ENCODE assay signal across 13 mouse cellular contexts in the genomic region with DNA sequence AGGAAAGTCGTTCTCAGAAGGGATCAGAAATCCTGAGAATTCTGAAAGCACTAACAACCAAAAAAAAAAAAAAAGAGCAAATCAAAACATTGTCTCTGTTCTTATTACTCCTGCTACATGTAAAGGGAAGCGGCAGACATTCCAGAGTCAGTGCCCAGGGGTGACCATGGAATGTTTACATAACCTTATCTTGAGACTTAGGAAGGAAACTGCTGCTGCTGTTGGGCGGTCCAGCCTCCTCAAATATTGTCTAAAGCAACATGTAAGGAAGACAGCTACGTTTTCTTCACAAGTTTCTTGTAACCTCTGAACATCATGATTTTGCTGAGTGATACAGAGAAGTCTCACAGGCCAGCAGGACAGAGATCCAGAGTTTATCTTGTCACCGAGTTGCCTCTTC. TPM values are rescaled to one million over a fixed set of nuclear protein-coding genes. Genes with fewer than 3 reads are reported as not detected.
DNase-seq lines count a peak whose midpoint lies in the region; ATAC-seq and TF ChIP-seq lines count a peak whose summit lies in the region.
"Had no signal": no experiment of that assay in that cellular context is flagged by ENCODE, and none has a peak within 500 bp of the region (broad histone marks: within the 10 kb centered on the region; RNA-seq: fewer than 3 reads in every experiment).

No protein-coding gene starts in this region.

- no peaks in the 10 kb centered on the region for H3K9me3 ChIP-seq in neural tube, embryonic 15.5 days (replicated peaks)
- H3K9me3 ChIP-seq in heart, embryonic 12.5 days (replicated peaks) = no peaks in the 10 kb centered on the region
- H3K9me3 ChIP-seq in kidney, postnatal 0 days (replicated peaks; ENCODE audit: low read length) = no peaks in the 10 kb centered on the region
- no peaks in the 10 kb centered on the region for H3K9me3 ChIP-seq in neural tube, embryonic 11.5 days (ENCODE audit: control insufficient read depth, low read length)
- H3K9me3 ChIP-seq: forebrain, embryonic 13.5 days; liver, embryonic 13.5 days; neural tube, embryonic 13.5 days had no signal

- H3K4me3 ChIP-seq in neural tube, embryonic 15.5 days (replicated peaks) = no peak overlapping the region
- H3K4me3 ChIP-seq in heart, embryonic 12.5 days = no peak overlapping the region
- H3K4me3 ChIP-seq in kidney, postnatal 0 days (replicated peaks; ENCODE audit: low read depth, low read length) = no peak overlapping the region
- H3K4me3 ChIP-seq in neural tube, embryonic 11.5 days (ENCODE audit: low read depth, low read length) = no peak overlapping the region
- H3K4me3 ChIP-seq: forebrain, embryonic 13.5 days; liver, embryonic 13.5 days; neural tube, embryonic 13.5 days had no signal

- ATAC-seq in neural tube, embryonic 15.5 days (ENCODE audit: low FRiP score) = no peak
- peak; percentile 77 for ATAC-seq in heart, embryonic 12.5 days (ENCODE audit: insufficient number of reproducible peaks, low FRiP score)
- no peak for ATAC-seq in kidney, postnatal 0 days (replicated peaks; ENCODE audit: low FRiP score, low read depth)
- ATAC-seq in neural tube, embryonic 11.5 days (ENCODE audit: insufficient read depth, low FRiP score, low TSS enrichment) = no peak
- ATAC-seq in CD4-positive, CD25-positive, alpha-beta regulatory T cell, adult 4 months = no peak
- ATAC-seq in activated CD4-positive, CD25-positive, alpha-beta regulatory T cell, adult 4 months = no peak
- ATAC-seq: forebrain, embryonic 13.5 days had no signal

- H3K9ac ChIP-seq in neural tube, embryonic 15.5 days (replicated peaks) = no peak overlapping the region
- H3K9ac ChIP-seq in heart, embryonic 12.5 days = no peak overlapping the region
- no peak overlapping the region for H3K9ac ChIP-seq in kidney, postnatal 0 days (ENCODE audit: low read depth, low read length)
- H3K9ac ChIP-seq in neural tube, embryonic 11.5 days (ENCODE audit: low read length) = no peak overlapping the region
- H3K9ac ChIP-seq: forebrain, embryonic 13.5 days; liver, embryonic 13.5 days; neural tube, embryonic 13.5 days had no signal

- TF ChIP-seq CTCF in kidney, postnatal 0 days (IDR thresholded peaks at IDR 0.05; ENCODE audit: low read depth) = no peak

- DNase-seq in neural tube, embryonic 10.5 days (ENCODE audit: extremely low spot score, low spot score) = peak; percentile 19
- peak; percentile 76 for DNase-seq in kidney, postnatal 0 days (ENCODE audit: low spot score)
- peak; percentile 13 for DNase-seq in neural tube, embryonic 11.5 days (ENCODE audit: low spot score)
- no peak for DNase-seq in c-Kit-positive CD71-positive TER-119-positive erythroid progenitor cells, embryonic 14.5 days (ENCODE audit: low spot score)
- DNase-seq: liver, embryonic 13.5 days had no signal

- WGBS in neural tube, embryonic 15.5 days = 71% methylated on average over 5 of the region's 5 CpGs
- 6% methylated on average over 5 of the region's 5 CpGs for WGBS in heart, embryonic 12.5 days
- 10% methylated on average over 5 of the region's 5 CpGs for WGBS in kidney, postnatal 0 days
- 55% methylated on average over 5 of the region's 5 CpGs for WGBS in neural tube, embryonic 11.5 days

- no peaks in the 10 kb centered on the region for H3K27me3 ChIP-seq in neural tube, embryonic 15.5 days (replicated peaks)
- no peaks in the 10 kb centered on the region for H3K27me3 ChIP-seq in heart, embryonic 12.5 days (replicated peaks)
- no peaks in the 10 kb centered on the region for H3K27me3 ChIP-seq in kidney, postnatal 0 days (ENCODE audit: insufficient read depth, low read length)
- no peaks in the 10 kb centered on the region for H3K27me3 ChIP-seq in neural tube, embryonic 11.5 days (ENCODE audit: control insufficient read depth, insufficient read depth, low read length)
- H3K27me3 ChIP-seq: forebrain, embryonic 13.5 days; liver, embryonic 13.5 days; neural tube, embryonic 13.5 days had no signal

- no peak overlapping the region for H3K4me2 ChIP-seq in neural tube, embryonic 15.5 days
- H3K4me2 ChIP-seq in heart, embryonic 12.5 days = peak overlapping the region; percentile 47
- H3K4me2 ChIP-seq in kidney, postnatal 0 days (ENCODE audit: low read length) = 0 out of 2 replicates have a peak overlapping the region, but pooled peaks have one; percentile 8
- H3K4me2 ChIP-seq in neural tube, embryonic 11.5 days (ENCODE audit: low read depth) = no peak overlapping the region
- H3K4me2 ChIP-seq: forebrain, embryonic 13.5 days; liver, embryonic 13.5 days; neural tube, embryonic 13.5 days had no signal

- H3K4me1 ChIP-seq in neural tube, embryonic 15.5 days = 0 out of 2 replicates have a peak, but pooled peaks cover 5% of the 10 kb centered on the region
- H3K4me1 ChIP-seq in heart, embryonic 12.5 days (replicated peaks) = peaks cover 10% of the 10 kb centered on the region
- no peaks in the 10 kb centered on the region; the same call in 1 of the 2 replicates for H3K4me1 ChIP-seq in kidney, postnatal 0 days (replicated peaks; ENCODE audit: insufficient read depth, low read length)
- no peaks in the 10 kb centered on the region for H3K4me1 ChIP-seq in neural tube, embryonic 11.5 days (ENCODE audit: control insufficient read depth, insufficient read depth, low read length)

- no peaks in the 10 kb centered on the region for H3K36me3 ChIP-seq in neural tube, embryonic 15.5 days
- no peaks in the 10 kb centered on the region for H3K36me3 ChIP-seq in heart, embryonic 12.5 days
- no peaks in the 10 kb centered on the region for H3K36me3 ChIP-seq in kidney, postnatal 0 days (ENCODE audit: insufficient read depth, low read length)
- no peaks in the 10 kb centered on the region for H3K36me3 ChIP-seq in neural tube, embryonic 11.5 days (ENCODE audit: control insufficient read depth, insufficient read depth, low read length)
- H3K36me3 ChIP-seq: liver, embryonic 13.5 days; neural tube, embryonic 13.5 days had no signal

- H3K27ac ChIP-seq in neural tube, embryonic 15.5 days (replicated peaks) = no peak overlapping the region
- H3K27ac ChIP-seq in heart, embryonic 12.5 days (ENCODE audit: poor library complexity, severe bottlenecking) = no peak overlapping the region
- no peak overlapping the region for H3K27ac ChIP-seq in kidney, postnatal 0 days
- H3K27ac ChIP-seq in neural tube, embryonic 11.5 days (ENCODE audit: low read depth, low read length) = no peak overlapping the region
- H3K27ac ChIP-seq: forebrain, embryonic 13.5 days; liver, embryonic 13.5 days; neural tube, embryonic 13.5 days had no signal

RNA-seq across cellular contexts. Expression of a gene that starts 8.0 kb away (rescaled TPM):
- polyA plus RNA-seq in neural tube, embryonic 15.5 days (2015; fragmentation: Nextera tagmentation; extraction: Ambion mirVana) = 12.0 and 13.5 TPM in 2 replicates
- 10.3 and 10.9 TPM in 2 replicates for polyA plus RNA-seq in heart, embryonic 12.5 days (2016; fragmentation: Nextera tagmentation; extraction: Ambion mirVana)
- 4.6 and 5.0 TPM in 2 replicates for polyA plus RNA-seq in kidney, postnatal 0 days (2015; fragmentation: Nextera tagmentation; extraction: Ambion mirVana)
- polyA plus RNA-seq in neural tube, embryonic 11.5 days (2014; fragmentation: Nextera tagmentation; extraction: Ambion mirVana) = 14.6 and 16.3 TPM in 2 replicates
- under 1 TPM; 0.22 to 0.29 TPM for polyA plus RNA-seq in CD4-positive, CD25-positive, alpha-beta regulatory T cell, adult 4 months (2017; shearing (Covaris generic))
- polyA plus RNA-seq in activated CD4-positive, CD25-positive, alpha-beta regulatory T cell, adult 4 months (2017; shearing (Covaris generic)) = under 1 TPM; 0.45 to 0.98 TPM

RNA-seq across cellular contexts. Expression of a gene that starts 36.5 kb away (rescaled TPM):
- not detected in 2 replicates for polyA plus RNA-seq in neural tube, embryonic 15.5 days (2015; fragmentation: Nextera tagmentation; extraction: Ambion mirVana)
- not detected in 2 replicates for polyA plus RNA-seq in heart, embryonic 12.5 days (2016; fragmentation: Nextera tagmentation; extraction: Ambion mirVana)
- polyA plus RNA-seq in kidney, postnatal 0 days (2015; fragmentation: Nextera tagmentation; extraction: Ambion mirVana) = not detected in 2 replicates
- polyA plus RNA-seq in neural tube, embryonic 11.5 days (2014; fragmentation: Nextera tagmentation; extraction: Ambion mirVana) = not detected in 2 replicates
- polyA plus RNA-seq in CD4-positive, CD25-positive, alpha-beta regulatory T cell, adult 4 months (2017; shearing (Covaris generic)) = not detected
- polyA plus RNA-seq in activated CD4-positive, CD25-positive, alpha-beta regulatory T cell, adult 4 months (2017; shearing (Covaris generic)) = not detected
- polyA plus RNA-seq: forebrain, embryonic 13.5 days; intestine, embryonic 14.5 days; liver, embryonic 13.5 days; neural tube, embryonic 13.5 days; stomach, embryonic 16.5 days had no signal

RNA-seq across cellular contexts. Expression of a gene that starts 46.2 kb away (rescaled TPM):
- polyA plus RNA-seq in neural tube, embryonic 15.5 days (2015; fragmentation: Nextera tagmentation; extraction: Ambion mirVana) = 7.6 and 9.8 TPM in 2 replicates
- polyA plus RNA-seq in heart, embryonic 12.5 days (2016; fragmentation: Nextera tagmentation; extraction: Ambion mirVana) = 15.6 and 17.4 TPM in 2 replicates
- 22.7 and 26.0 TPM in 2 replicates for polyA plus RNA-seq in kidney, postnatal 0 days (2015; fragmentation: Nextera tagmentation; extraction: Ambion mirVana)
- 8.2 and 8.4 TPM in 2 replicates for polyA plus RNA-seq in neural tube, embryonic 11.5 days (2014; fragmentation: Nextera tagmentation; extraction: Ambion mirVana)
- 100 to 1,000 TPM; 101 to 109 TPM for polyA plus RNA-seq in CD4-positive, CD25-positive, alpha-beta regulatory T cell, adult 4 months (2017; shearing (Covaris generic))
- polyA plus RNA-seq in activated CD4-positive, CD25-positive, alpha-beta regulatory T cell, adult 4 months (2017; shearing (Covaris generic)) = 10 to 100 TPM; 75.2 to 93.2 TPM

Comparison
In these comparisons a context has a peak if more than half of its experiments do, and no peak if none do; other contexts are left out.
1. H3K4me2 ChIP-seq: peak in heart, embryonic 12.5 days (single experiment) and kidney, postnatal 0 days (single experiment); none in neural tube, embryonic 15.5 days (single experiment) and neural tube, embryonic 11.5 days (single experiment).